Mouse (Mus musculus) layer of hippocampus, postnatal 14 days (tissue): ENCODE data around the gene Nek10. TPM values are rescaled to one million over a fixed set of nuclear protein-coding genes. Genes with fewer than 3 reads are reported as not detected.

Experiments
- DNase-seq, 2 experiments: peaks; one replicate each; pipeline ENCODE4 v3.0.0; 2021 to 2022; ENCODE audit warnings: low spot score in 2 of 2, mixed read lengths in 1 of 2
- total RNA-seq, 2 experiments: library from RNA; stranded (reverse); gene quantifications; 2 replicates each; pipeline ENCODE4 v1.2.3; 2021

Gene Nek10
- total RNA-seq, 2 experiments from 2014 or later, result 2.2 to 2.3 TPM

GRCm38 (mm10) chr14:14870059-14870458, 66.8 kb downstream of the Nek10 start:
- DNase-seq, result peak; percentile 29 to 71

GRCm38 (mm10) chr14:14870463-14870862, 67.2 kb downstream of the Nek10 start:
- no peak for DNase-seq

DNA sequence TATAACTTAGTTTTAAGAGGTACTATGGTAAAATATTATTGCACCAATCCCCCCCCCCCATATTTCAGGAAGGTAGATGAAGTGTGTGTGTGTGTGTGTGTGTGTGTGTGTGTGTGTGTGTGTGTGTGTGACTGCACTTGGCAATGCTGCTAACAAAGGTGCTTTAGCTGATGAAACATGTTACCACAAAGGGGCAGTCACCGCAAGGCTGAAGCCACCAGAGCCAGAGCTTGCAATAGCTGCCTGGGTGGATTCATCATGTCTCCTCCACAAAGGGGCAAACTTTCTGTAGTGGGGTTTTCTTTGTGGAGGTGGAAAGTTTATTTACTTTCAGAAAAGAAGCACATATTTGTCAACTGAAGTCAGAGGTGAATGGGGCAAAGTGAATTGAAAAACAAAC, 67.9 kb downstream of the Nek10 start:
- DNase-seq, result no peak

DNA sequence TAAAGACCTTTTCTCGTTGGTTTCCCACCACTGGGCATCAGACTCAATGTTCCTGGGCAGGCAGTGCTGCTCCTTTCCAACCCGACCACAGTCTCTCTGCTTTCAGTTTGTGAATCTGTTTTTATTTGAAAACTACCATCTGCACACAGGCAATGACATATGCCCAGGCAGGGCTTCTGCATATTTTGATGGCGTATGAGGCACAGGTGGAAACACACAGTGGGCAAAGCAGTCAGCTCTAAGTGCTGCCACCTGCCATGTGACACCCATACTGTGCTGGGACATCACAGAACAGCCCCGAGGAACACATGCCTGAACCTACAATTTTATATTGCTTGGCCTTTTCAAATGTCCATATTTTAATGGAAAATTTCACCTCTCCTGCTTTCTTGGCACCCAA, 68.5 kb downstream of the Nek10 start:
- peak; percentile 30 to 77 for DNase-seq

DNA sequence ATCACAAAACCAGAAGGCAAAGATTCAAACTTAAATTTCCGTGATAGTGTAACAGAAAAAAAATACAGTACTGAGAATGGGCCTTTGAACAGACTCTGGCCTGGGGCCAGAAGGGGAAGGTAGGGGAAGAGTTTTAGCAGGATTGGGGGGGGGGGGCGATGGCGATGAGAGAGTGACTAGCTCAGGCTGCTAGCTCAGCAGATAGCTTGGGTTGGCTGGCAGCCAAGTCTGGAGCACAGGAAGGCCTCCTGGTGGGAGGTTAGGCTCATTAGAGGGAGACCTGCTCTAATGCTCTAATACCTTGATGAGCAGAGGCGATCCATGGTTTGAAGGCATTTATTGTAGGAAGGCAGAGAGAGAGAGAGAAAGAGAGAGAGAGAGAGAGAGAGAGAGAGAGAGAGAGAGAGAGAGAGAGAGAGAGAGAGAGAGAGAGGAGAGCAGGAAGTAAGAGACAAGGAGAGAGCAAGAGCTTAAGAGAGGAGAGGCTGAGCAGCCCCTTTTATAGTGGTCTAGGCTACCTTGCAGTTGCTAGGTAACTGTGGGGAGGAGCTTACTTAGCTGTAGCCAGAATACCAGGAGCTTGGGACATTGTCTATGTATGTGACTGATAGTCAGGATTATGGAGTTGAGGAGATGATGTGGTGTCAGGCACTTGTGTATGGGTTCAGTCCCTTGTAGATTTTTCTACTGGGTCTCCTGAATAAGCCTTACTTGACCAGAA, 90.9 kb downstream of the Nek10 start:
- no peak for DNase-seq

DNA sequence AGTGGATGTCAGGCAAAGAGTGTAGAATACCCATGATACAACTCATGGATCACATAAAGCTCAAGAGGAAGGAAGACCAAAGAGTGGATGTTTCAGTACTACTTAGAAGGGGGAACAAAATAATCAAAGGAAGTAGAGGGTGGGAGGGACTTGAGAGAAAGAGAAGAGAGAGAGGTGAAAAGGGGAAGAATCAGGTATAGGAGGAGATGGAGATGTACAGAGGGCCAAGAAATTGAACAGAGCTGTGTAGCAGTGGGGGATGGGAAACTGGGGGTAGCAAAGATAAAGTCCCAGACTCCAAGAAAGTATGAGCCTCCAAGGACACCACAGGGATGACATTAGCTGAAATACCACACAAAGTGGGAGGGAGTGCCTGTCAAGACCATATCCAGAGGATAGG, 91.6 kb downstream of the Nek10 start:
- DNase-seq, result no peak

DNA sequence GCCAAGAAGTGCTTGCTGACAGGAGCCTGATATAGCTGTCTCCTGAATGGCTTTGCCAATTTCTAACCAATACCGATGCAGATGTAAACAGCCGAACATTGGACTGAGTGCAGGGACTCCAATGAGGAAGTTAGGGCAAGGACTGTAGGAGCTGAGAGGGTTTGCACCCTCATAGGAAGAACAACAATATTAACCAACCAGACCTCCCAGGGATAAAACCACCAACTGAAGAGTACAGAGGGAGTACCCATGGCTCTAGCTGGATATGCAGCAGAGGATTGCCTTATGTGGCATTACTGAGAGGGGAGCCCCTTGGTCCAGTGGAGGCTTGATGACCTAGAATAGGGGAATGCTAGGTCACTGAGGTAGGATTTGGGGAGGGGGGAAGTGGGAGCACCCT, 92.1 kb downstream of the Nek10 start:
- DNase-seq, result no peak

- no peak for DNase-seq
These were observed 93.4 kb downstream of the Nek10 start for GRCm38 (mm10) chr14:14896399-14897136.

DNA sequence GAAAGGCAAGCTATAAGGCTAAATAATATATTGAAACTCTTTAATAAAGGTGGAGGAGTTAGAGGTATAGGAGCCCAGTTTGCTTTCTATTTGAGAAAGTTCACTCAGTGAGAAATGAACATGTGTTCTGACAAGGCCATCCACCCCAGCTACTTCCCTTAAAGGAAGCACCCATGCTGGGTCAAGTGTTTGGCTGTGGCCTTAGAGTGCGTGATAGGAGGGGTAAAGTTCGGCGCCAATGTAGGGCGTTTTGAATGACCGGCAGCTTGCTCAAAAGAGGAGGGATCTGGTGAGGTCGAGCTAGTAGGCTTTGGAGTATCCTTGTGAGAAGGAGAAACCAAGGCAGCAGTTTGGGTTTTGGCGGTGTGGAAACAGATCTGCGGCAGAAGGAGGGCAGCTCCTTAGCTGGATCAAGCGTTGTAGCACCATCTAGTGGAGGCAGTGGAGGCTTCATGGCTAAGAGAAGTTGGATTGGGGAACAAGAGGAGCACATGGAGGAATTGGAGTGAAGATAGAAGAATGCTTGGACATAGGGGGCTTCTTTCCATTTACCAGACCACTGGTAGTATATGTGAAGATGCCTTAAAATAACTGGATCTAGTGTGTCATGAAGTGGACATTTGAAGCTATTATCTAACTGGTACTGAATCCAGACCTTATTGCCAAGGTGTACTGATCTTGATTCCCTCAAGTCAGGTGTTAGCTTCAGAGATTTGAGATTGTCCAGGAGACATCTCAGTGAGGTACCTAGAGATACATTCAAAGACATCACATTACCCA, 101.7 kb downstream of the Nek10 start:
- peak; percentile 60 to 83 for DNase-seq

DNA sequence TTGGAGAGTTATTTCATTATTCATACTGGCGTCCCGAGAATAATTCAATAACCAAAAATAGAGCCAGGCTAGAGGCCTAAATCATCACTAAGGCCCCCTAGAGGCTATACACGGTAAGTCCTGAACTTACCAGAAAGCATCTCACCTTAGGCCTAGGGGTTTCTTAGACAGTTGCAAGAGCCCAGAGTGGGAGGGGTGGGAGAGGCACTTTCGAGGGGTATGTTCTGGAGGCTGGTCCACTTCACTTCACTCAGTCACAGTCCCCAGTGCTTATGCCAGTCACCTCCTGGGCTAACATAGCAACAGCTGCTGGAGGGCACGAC, 102.3 kb downstream of the Nek10 start:
- no peak for DNase-seq

DNA sequence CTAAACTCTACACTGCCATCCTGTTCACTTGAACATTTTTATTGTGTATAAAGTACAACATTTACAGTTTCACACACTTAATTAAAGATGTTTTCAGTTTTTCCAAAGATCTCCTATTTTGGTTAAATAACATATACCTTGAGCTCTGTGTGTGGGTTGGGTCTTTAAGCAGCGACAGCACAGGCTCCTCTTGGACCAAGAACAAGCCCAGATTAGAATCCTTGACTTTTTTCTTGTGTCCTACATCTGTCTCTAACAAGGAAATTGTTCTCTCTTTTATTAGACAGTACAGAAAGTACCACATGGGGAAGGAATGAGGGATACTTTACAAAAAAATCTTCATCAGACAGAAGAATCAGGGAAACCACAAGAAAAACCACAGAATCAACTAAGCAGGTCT, 122.4 kb downstream of the Nek10 start:
- DNase-seq, result no peak

DNA sequence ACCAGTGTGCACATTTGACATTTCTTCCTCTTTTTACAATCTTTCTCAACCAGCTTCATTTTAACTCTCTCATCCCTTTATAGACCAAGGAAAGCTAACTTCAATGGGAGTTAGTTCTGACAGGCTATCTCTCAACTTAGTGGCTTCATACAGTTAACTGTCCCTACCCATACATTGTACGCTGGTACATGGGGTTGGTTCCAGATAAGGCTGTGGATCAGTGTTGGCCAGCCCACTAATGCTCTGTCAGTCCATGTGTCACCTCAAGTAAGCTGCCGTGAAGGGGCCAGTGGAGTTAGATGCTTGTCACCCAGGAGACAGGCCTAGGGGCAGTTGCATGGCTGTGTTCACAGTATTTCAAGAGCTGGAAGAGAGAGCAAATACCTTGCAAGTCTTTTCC, 124.3 kb downstream of the Nek10 start:
- no peak for DNase-seq

GRCm38 (mm10) chr14:14934977-14935376, 131.8 kb downstream of the Nek10 start:
- no peak for DNase-seq

DNA sequence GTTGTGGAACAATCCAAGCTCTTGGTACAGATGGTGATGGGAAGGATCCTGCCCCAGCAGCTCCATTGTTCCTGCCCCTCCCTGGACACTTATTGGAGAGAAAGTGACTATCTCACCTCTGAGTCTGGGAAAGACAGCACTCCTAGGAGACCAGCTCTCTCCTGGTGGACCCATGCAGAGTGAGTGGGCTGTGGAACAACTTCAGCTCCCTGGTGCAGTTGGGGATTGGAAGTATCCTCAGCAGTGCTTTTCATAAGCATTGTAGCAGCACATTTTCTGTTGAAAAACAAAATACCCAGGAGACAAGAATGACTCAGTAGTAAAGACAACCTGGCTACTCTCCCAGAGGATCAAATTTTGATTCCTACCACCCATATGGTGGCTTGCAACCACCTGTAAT, 142.7 kb downstream of the Nek10 start:
- peak in 1 of 2 experiments; percentile 4 for DNase-seq

DNA sequence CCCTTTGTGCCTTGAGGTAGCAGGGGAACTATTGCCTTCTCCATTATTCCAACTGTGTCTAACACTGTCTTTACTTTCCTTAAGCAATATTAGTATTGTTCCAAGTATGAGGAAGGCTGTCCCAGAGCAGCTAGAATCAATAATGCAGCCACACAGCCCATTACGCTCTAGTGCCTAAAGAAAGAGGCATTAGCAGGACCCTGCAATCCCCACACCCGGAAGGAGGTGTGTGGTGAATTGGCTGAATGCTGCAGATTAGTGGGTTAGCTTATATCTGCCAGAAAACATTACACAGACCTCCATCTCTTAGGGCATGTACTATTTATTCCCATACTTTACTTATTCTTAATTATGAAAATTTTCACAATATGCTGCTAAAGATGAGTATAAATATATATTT, 145.8 kb downstream of the Nek10 start:
- DNase-seq, result no peak

DNA sequence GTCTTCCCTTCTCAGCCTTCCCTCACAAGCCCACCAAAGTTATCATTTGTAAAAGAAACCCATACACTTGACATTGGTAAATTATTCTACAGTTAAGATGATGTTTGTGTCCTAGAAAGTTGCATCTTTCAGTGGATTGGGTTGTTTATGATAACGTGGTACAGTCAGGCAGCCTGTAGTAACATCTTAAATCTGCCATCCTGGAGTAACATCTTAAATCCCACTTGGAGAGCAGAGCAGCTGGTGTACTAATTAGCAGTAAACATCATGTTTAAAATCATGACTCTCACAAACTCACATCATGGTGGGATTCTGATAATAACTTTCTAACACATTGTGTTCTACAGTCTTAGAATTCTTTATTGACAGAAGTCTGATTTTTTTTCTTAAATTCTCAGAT, 148.6 kb downstream of the Nek10 start:
- DNase-seq, result peak in 1 of 2 experiments; percentile 24

DNA sequence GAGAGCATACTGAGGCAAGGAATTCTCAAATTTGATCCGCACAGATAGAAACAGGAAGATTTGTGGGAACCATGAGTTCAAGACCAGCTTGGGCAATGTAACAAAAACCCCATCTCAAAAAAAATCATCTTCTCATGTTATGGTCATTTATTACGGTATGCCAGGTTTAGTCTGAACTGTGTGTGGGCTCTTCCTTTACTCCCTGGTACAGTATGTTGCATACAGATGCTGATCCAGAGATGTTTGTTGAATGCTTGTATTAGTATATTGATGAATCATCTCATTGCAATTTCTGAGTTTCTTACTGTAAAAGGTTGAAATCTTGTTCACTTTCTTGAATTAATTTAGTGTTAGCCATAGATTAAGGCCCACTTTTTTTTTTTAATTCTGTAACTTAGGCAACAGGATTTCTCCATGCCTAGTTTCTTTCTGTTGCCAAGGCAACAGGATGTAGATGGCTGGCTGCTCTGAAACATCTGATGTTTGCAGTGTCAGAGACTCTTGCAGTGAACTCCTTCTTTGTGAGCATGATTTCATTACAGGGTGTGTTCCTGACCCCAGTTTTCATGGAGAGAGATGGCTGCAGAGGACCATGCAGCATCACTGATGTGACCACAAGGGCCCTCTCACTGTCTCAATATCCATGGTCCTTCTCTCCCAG, 156.7 kb downstream of the Nek10 start:
- DNase-seq, result peak in 1 of 2 experiments; percentile 10

GRCm38 (mm10) chr14:14960441-14960988, 157.3 kb downstream of the Nek10 start:
- no peak for DNase-seq

DNA sequence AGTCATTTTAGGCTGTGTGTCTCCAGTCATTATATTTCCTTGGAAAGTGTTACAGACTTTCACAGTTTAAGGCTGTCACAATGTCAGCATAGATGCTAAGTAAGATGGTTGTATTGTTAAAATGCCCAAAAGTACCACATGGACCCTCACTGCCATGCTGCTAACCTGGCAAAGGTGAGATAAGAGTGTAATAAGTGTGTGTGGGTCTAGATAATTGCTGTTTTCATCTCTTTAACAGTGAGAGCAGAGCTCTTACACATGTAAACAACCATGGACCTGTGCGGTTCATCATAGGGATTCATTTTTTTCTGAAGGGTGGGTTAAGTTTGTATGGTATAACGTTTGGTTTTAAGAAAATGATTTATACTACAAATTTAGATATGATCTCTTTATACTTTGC, 167.4 kb downstream of the Nek10 start:
- no peak for DNase-seq

- no peak for DNase-seq
These were observed 167.8 kb downstream of the Nek10 start for GRCm38 (mm10) chr14:14971056-14971455.

DNA sequence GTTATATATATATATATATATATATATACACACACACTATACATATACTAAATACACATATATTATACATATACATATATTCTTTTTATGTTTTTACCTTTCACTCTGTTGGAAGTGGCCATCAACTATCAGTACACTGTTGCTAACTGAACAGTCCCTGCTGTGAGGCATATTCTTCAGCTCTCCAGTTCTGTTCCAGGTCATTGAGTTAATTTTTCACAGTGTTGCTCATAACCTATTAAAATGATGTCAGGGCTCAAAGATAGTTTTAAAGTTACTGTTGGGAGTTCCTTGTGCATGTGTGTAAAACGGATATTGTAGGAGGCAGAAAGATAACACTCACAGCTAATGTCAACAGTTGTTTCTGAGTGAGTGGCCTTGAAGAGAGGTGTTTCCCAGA, 170.9 kb downstream of the Nek10 start:
- DNase-seq, result no peak
